Mouse (Mus musculus) hematopoietic multipotent progenitor cell, adult 10-12 weeks (in vitro differentiated cells): ENCODE data around the gene Sult1e1. TPM values are rescaled to one million over a fixed set of nuclear protein-coding genes. Genes with fewer than 3 reads are reported as not detected.

Experiments
- polyA plus RNA-seq: library from polyadenylated mRNA; stranded (reverse); fragments of >175 nt; gene quantifications from 2 replicates; pipeline ENCODE4 v1.2.3, GENCODE M21; 2012; ENCODE audit warnings: low replicate concordance

The Sult1e1 gene
- polyA plus RNA-seq = not detected in 2 replicates

DNA sequence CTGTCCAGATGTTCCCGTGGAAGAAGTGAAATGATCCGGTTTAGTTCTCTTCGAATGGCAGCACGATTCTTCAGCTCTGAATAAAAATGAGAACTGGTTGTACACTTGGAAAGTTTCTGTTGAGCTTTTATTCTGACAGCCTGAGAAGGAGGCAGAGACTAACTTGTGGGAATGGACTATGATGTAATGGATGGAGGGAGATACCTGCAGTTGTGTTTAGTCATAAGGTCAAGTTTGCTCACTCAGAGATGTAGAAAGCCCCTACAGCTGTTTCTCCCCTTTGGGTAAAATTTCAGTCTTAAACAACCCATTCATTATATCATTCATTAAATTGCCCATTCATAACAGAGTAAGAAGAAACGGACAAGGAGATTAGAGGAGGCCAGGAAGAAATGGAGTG lies at the start of gene Sult1e1:
Sult1e1 (minus strand) TSS at position 101 of the 400 bp plus-strand sequence.

DNA sequence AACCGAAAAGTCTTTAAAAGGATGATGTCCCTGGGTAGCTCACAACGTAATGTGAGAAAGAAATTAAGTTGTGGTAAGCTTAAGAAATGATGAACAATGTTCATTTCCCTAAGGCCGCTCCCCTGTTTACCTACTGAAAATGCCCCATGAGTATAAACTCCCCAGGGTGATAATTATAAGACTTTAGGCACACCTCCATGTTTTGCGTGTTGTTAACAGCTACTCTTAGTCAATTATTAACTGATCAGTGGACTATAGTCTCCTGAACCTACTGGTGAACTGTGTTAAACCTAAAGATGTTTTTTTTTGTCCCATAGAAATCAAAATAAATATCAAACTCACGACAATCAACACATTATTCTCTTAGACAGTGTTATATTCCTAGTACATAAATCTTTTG lies 22.5 kb downstream of the Sult1e1 start, which contains the start of gene Sult1d1:
Sult1d1 (minus strand) TSS at position 183 of the 400 bp plus-strand sequence.

DNA sequence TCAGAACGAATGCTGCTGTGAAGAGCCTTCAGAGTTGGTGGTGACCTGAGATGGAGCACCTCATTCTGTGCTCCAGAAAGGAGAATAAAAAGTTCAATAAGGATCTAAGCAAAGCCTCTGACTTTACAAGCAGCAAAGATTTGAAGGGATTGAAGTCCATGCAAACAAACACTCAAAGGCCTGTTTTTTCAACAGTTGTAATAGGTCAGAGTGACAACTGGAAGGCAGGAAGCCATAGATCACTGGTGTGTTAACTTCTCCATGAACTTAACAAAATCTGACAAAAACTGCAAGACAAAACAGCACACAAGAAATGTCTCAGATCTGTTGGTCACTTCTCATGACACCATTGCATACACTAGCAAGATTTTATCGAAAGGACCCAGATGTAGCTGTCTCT lies 53.3 kb downstream of the Sult1e1 start, which contains the start of gene Sult1b1:
Sult1b1 (minus strand) TSS at position 85 of the 400 bp plus-strand sequence.

Other genes starting within 250 kb of the Sult1e1 start
- not detected in 2 replicates for gene Ugt2b38, start 167.4 kb downstream of the Sult1e1 start, polyA plus RNA-seq
- gene Ugt2a2, start 109.3 kb downstream of the Sult1e1 start, polyA plus RNA-seq = not detected in 2 replicates
- gene Gm43638, start 104.8 kb downstream of the Sult1e1 start, polyA plus RNA-seq = not detected in 2 replicates
- not detected in 2 replicates for gene Ugt2a1, start 100.7 kb downstream of the Sult1e1 start, polyA plus RNA-seq
- not detected in 2 replicates for gene Sult1b1, start 53.4 kb downstream of the Sult1e1 start, polyA plus RNA-seq
- gene Sult1d1, start 22.6 kb downstream of the Sult1e1 start, polyA plus RNA-seq = not detected in 2 replicates
- not detected in 2 replicates for gene Csn1s1, start 74.6 kb upstream of the Sult1e1 start, polyA plus RNA-seq
- gene Csn2, start 108.0 kb upstream of the Sult1e1 start, polyA plus RNA-seq = not detected in 2 replicates
- gene Csn1s2a, start 183.0 kb upstream of the Sult1e1 start, polyA plus RNA-seq = not detected in 2 replicates
- not detected in 2 replicates for gene Csn1s2b, start 216.5 kb upstream of the Sult1e1 start, polyA plus RNA-seq
- gene Prr27, start 234.1 kb upstream of the Sult1e1 start, polyA plus RNA-seq = not detected in 2 replicates